Mouse (Mus musculus): ENCODE measurements around the gene Eif2ak3.

- no peak for TF ChIP-seq CHD2 (IDR thresholded peaks at IDR 0.05; ENCODE audit: low read depth, low read length)
- TF ChIP-seq ZNF384 (IDR thresholded peaks at IDR 0.05; ENCODE audit: low read depth, low read length), result no peak
- no peak for TF ChIP-seq MAFK (IDR thresholded peaks at IDR 0.05; ENCODE audit: insufficient read depth, low read depth, low read length)
- no peak for TF ChIP-seq HCFC1 (IDR thresholded peaks at IDR 0.05; ENCODE audit: borderline replicate concordance, insufficient read depth, low read length)
- no peak for TF ChIP-seq ZC3H11A (IDR thresholded peaks at IDR 0.05; ENCODE audit: borderline replicate concordance, low read depth, low read length)
These were observed 36.5 kb downstream of the Eif2ak3 start for GRCm38 (mm10) chr6:70880714-70881304.

Data from ES-E14 (cell line).